Mouse (Mus musculus) megakaryocyte, embryonic 14.5 days (primary cell): Measurements from ENCODE around the gene Trim65. TPM values are rescaled to one million over a fixed set of nuclear protein-coding genes. Genes with fewer than 3 reads are reported as not detected.
A peak's percentile ranks its signal among the peaks of the same experiment; 100 is the strongest.

ENCODE experiments used
- H3K27me3 ChIP-seq: replicated peaks from 2 replicates; pipeline ENCODE3; 2012; ENCODE audit warnings: inconsistent platforms
- H3K36me3 ChIP-seq: replicated peaks from 2 replicates; pipeline ENCODE3; 2012; ENCODE audit warnings: low read length, inconsistent platforms, mixed read lengths
- H3K4me1 ChIP-seq: 2 replicates; pipeline ENCODE4 v1.6.1; 2012; ENCODE audit warnings: inconsistent platforms
- H3K4me3 ChIP-seq: replicated peaks from 2 replicates; pipeline ENCODE3; 2012; ENCODE audit warnings: moderate library complexity, mild to moderate bottlenecking, inconsistent platforms
- H3K9me3 ChIP-seq: 2 replicates; pipeline ENCODE4 v1.6.1; 2012; ENCODE audit warnings: inconsistent platforms
- FLI1 ChIP-seq: IDR thresholded peaks from 2 replicates; pipeline ENCODE4 v1.6.1; 2012; ENCODE audit warnings: low read length, inconsistent platforms, mixed read lengths
- GATA1 ChIP-seq: IDR thresholded peaks from 3 replicates; pipeline ENCODE4 v1.6.1; 2012; ENCODE audit warnings: mixed read lengths, low read length, inconsistent platforms, borderline replicate concordance
- polyA plus RNA-seq: library from polyadenylated mRNA; stranded (reverse); fragments of >175 nt; gene quantifications from 2 replicates; pipeline ENCODE4 v1.2.3, GENCODE M21; 2012; ENCODE audit warnings: low replicate concordance; ENCODE audit not compliant: insufficient read depth

Gene Trim65
- polyA plus RNA-seq, 1 experiment, result 3.0 TPM

- Histone ChIP-seq H3K27me3 (no peaks in the 10 kb centered on the region), H3K9me3 (no peaks in the 10 kb centered on the region), H3K36me3 (peaks cover 82% of the 10 kb centered on the region), H3K4me1 (peaks cover 99% of the 10 kb centered on the region), H3K4me3 (peak overlapping the region; percentile 96)
- TF ChIP-seq GATA1 (no peak), FLI1 (no peak)
These were observed 54.7 kb downstream of the Trim65 start for GRCm38 (mm10) chr11:116076266-116076540.

GRCm38 (mm10) chr11:116075539-116076265, 55.2 kb downstream of the Trim65 start:
- Histone ChIP-seq H3K4me1 (peaks cover 96% of the 10 kb centered on the region), H3K4me3 (peak overlapping the region; percentile 96), H3K36me3 (peaks cover 77% of the 10 kb centered on the region), H3K9me3 (no peaks in the 10 kb centered on the region), H3K27me3 (no peaks in the 10 kb centered on the region)
- TF ChIP-seq GATA1, result no peak
- no peak for TF ChIP-seq FLI1

DNA sequence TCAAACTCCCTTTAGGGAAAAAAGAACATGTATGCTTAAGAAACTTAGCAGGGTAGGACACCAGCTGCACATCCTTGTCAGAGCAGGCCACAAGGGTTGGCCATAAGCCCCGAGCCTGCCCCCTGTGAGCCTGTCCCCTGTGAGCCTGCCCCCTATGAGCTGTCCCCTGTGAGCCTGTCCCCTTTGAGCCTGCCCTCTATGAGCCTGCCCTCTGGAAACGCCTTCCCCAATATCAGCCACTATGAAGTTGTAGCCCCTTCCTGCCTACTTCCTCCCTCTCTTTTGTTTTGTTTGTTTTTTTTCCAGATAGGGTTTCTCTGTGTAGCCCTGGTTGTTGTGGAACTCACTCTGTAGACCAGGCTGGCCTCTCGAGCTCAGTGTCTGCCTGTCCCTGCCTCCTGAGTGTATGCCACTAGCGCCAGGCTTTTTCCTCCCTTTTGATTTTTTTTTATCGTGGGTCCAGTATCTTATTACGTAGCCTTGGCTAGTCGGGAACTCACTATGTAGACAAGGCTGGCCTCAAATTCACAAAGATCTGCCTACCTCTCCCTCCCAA, 56.4 kb downstream of the Trim65 start:
- Histone ChIP-seq H3K27me3 (no peaks in the 10 kb centered on the region), H3K4me3 (peak overlapping the region; percentile 71), H3K9me3 (no peaks in the 10 kb centered on the region), H3K4me1 (peaks cover 95% of the 10 kb centered on the region), H3K36me3 (peaks cover 77% of the 10 kb centered on the region)
- TF ChIP-seq GATA1, result no peak
- TF ChIP-seq FLI1, result no peak

GRCm38 (mm10) chr11:116072608-116073007, 58.3 kb downstream of the Trim65 start:
- Histone ChIP-seq H3K36me3 (peaks cover 83% of the 10 kb centered on the region), H3K4me1 (peaks cover 95% of the 10 kb centered on the region), H3K27me3 (no peaks in the 10 kb centered on the region), H3K9me3 (no peaks in the 10 kb centered on the region), H3K4me3 (peak overlapping the region; percentile 6)
- TF ChIP-seq GATA1, result no peak

Other genes starting within 250 kb of the Trim65 start
- gene Smim5, start 231.2 kb downstream of the Trim65 start, polyA plus RNA-seq, result 6.7 and 13.1 TPM in 2 replicates
- not detected in 2 replicates for gene Smim6, start 219.1 kb downstream of the Trim65 start, polyA plus RNA-seq
- gene Sap30bp, start 197.8 kb downstream of the Trim65 start, polyA plus RNA-seq, result 13.5 and 14.4 TPM in 2 replicates
- 9.5 and 10.4 TPM in 2 replicates for gene Recql5, start 197.7 kb downstream of the Trim65 start, polyA plus RNA-seq
- 5.6 and 6.9 TPM in 2 replicates for gene Itgb4, start 156.4 kb downstream of the Trim65 start, polyA plus RNA-seq
- gene Galk1, start 118.4 kb downstream of the Trim65 start, polyA plus RNA-seq, result 197 and 238 TPM in 2 replicates
- 819 and 908 TPM in 2 replicates for gene H3f3b, start 103.2 kb downstream of the Trim65 start, polyA plus RNA-seq
- gene Unk, start 100.8 kb downstream of the Trim65 start, polyA plus RNA-seq, result 18.8 and 53.4 TPM in 2 replicates
- gene Unc13d, start 53.2 kb downstream of the Trim65 start, polyA plus RNA-seq, result 221 and 384 TPM in 2 replicates
- gene Wbp2, start 44.1 kb downstream of the Trim65 start, polyA plus RNA-seq, result 842 and 1,717 TPM in 2 replicates
- gene Trim47, start 3.9 kb downstream of the Trim65 start, polyA plus RNA-seq, result 6.9 and 23.5 TPM in 2 replicates
- 25.4 and 80.4 TPM in 2 replicates for gene Mrpl38, start 7.7 kb upstream of the Trim65 start, polyA plus RNA-seq
- 33.9 and 37.8 TPM in 2 replicates for gene Fbf1, start 37.0 kb upstream of the Trim65 start, polyA plus RNA-seq
- gene Ten1, start 67.7 kb upstream of the Trim65 start, polyA plus RNA-seq, result 181 and 219 TPM in 2 replicates
- gene Acox1, start 67.9 kb upstream of the Trim65 start, polyA plus RNA-seq, result 1.7 and 3.3 TPM in 2 replicates
- 0.34 TPM in 1 of 2 replicates, not detected in the other for gene Evpl, start 106.9 kb upstream of the Trim65 start, polyA plus RNA-seq
- gene Srp68, start 143.1 kb upstream of the Trim65 start, polyA plus RNA-seq, result 4.7 and 34.1 TPM in 2 replicates
- not detected in 2 replicates for gene Galr2, start 149.8 kb upstream of the Trim65 start, polyA plus RNA-seq
- 2.7 and 6.7 TPM in 2 replicates for gene Exoc7, start 176.1 kb upstream of the Trim65 start, polyA plus RNA-seq
- 0.12 and 0.84 TPM in 2 replicates for gene Foxj1, start 204.3 kb upstream of the Trim65 start, polyA plus RNA-seq